In genomic region chr9:89850491-89851282, GRCm38 (mm10) we compare ENCODE assay signal across 12 mouse cellular contexts. TPM values are rescaled to one million over a fixed set of nuclear protein-coding genes. Genes with fewer than 3 reads are reported as not detected.
DNase-seq lines count a peak whose midpoint lies in the region; ATAC-seq and TF ChIP-seq lines count a peak whose summit lies in the region.
"Had no signal": no experiment of that assay in that cellular context is flagged by ENCODE, and none has a peak within 500 bp of the region (broad histone marks: within the 10 kb centered on the region; RNA-seq: fewer than 3 reads in every experiment).

No protein-coding gene starts in this region.

- no peak for TF ChIP-seq CTCF in lung, embryonic 14.5 days (IDR thresholded peaks at IDR 0.05; ENCODE audit: low read depth)

- H3K36me3 ChIP-seq in lung, embryonic 14.5 days (ENCODE audit: insufficient read depth): no peaks in the 10 kb centered on the region
- H3K36me3 ChIP-seq: neural tube, embryonic 13.5 days had no signal

- intact Hi-C loops in heart, postnatal 14 days (cut with DNase I): no loop called here
- intact Hi-C loops in heart, postnatal 25 days (cut with DNase I): no loop called here

- no peak overlapping the region for H3K4me2 ChIP-seq in lung, embryonic 14.5 days
- H3K4me2 ChIP-seq: neural tube, embryonic 13.5 days had no signal

- peak; percentile 42 for DNase-seq in lung, embryonic 14.5 days
- DNase-seq in lung, postnatal 25 days (ENCODE audit: low spot score): no peak
- DNase-seq in cerebellum, adult 9-11 months: peak; percentile 94
- peak; percentile 48 to 54 for DNase-seq in layer of hippocampus, postnatal 25 days (ENCODE audit: extremely low spot score in 1 of 2, low spot score in 1 of 2)
- peak; percentile 38 for DNase-seq in right cerebral cortex, postnatal 14 days
- no peak for DNase-seq in heart, postnatal 14 days
- DNase-seq in heart, postnatal 25 days (ENCODE audit: low spot score): no peak
- no peak for DNase-seq in heart, adult 18-20 months
- DNase-seq: spleen, adult 18-20 months; thymus, postnatal 36 days had no signal

- 0 out of 2 replicates have a peak, but pooled peaks have one; percentile 41 for ATAC-seq in lung, embryonic 14.5 days (ENCODE audit: insufficient read depth)

- no peaks in the 10 kb centered on the region for H3K27me3 ChIP-seq in lung, embryonic 14.5 days (ENCODE audit: insufficient read depth, low read length)
- H3K27me3 ChIP-seq: neural tube, embryonic 13.5 days had no signal

- no peaks in the 10 kb centered on the region for H3K4me1 ChIP-seq in lung, embryonic 14.5 days (ENCODE audit: insufficient read depth)
- H3K4me1 ChIP-seq: megakaryocyte, embryonic 14.5 days; neural tube, embryonic 13.5 days had no signal

- 72% methylated on average over 10 of the region's 10 CpGs for WGBS in lung, embryonic 14.5 days

- H3K27ac ChIP-seq in lung, embryonic 14.5 days (ENCODE audit: low read depth): no peak overlapping the region
- H3K27ac ChIP-seq: neural tube, embryonic 13.5 days had no signal

- H3K4me3 ChIP-seq in lung, embryonic 14.5 days (ENCODE audit: low read depth, low read length): no peak overlapping the region
- H3K4me3 ChIP-seq: megakaryocyte, embryonic 14.5 days; neural tube, embryonic 13.5 days had no signal

- no peak overlapping the region for H3K9ac ChIP-seq in lung, embryonic 14.5 days
- H3K9ac ChIP-seq: neural tube, embryonic 13.5 days had no signal

- H3K9me3 ChIP-seq in lung, embryonic 14.5 days (ENCODE audit: low read depth, low read length): no peaks in the 10 kb centered on the region
- H3K9me3 ChIP-seq: neural tube, embryonic 13.5 days had no signal

RNA-seq across cellular contexts. Expression of gene Rasgrf1, which starts 59.0 kb away (rescaled TPM):
- 0.46 and 0.53 TPM in 2 replicates for polyA plus RNA-seq in lung, embryonic 14.5 days (2014; fragmentation: Nextera tagmentation; extraction: Ambion mirVana)
- total RNA-seq in layer of hippocampus, postnatal 25 days (2021): 100 to 1,000 TPM; 405 to 439 TPM
- not detected for total RNA-seq in heart, postnatal 14 days (2021)
- total RNA-seq in heart, postnatal 25 days (2021): under 1 TPM in 1 of 2 experiments, not detected in 1; 0.06 TPM
- total RNA-seq in heart, adult 18-20 months (2021): under 1 TPM; 0.15 TPM

Comparison
In these comparisons a context has a peak if more than half of its experiments do, and no peak if none do; other contexts are left out.
1. DNase-seq: peak in lung, embryonic 14.5 days (single experiment), cerebellum, adult 9-11 months (single experiment), layer of hippocampus, postnatal 25 days (2 of 2) and right cerebral cortex, postnatal 14 days (single experiment); none in lung, postnatal 25 days (single experiment), heart, postnatal 14 days (0 of 2), heart, postnatal 25 days (single experiment) and heart, adult 18-20 months (0 of 2).
2. RNA of gene Rasgrf1, which starts 59.0 kb away (total RNA-seq): 405 to 439 TPM in layer of hippocampus, postnatal 25 days; 0.15 TPM in heart, adult 18-20 months, 0.06 TPM in heart, postnatal 25 days and not detected in heart, postnatal 14 days; every median in the first group is over 100 times any median in the second.